Mouse (Mus musculus) brain, adult 10 weeks (tissue): ENCODE results near the gene Hypm. TPM values are rescaled to one million over a fixed set of nuclear protein-coding genes. Genes with fewer than 3 reads are reported as not detected.

Experiments used
- polyA plus RNA-seq: library from polyadenylated mRNA; stranded (reverse); fragments of 350-450 nt; fragmentation: Illumina TruSeq; extraction: RNeasy Lipid Tissue Mini Kit (QIAGEN cat#74804); gene quantifications from one replicate; pipeline ENCODE4 v1.2.3, GENCODE M21; 2015; ENCODE audit warnings: low read depth, low replicate concordance

Gene Hypm
- polyA plus RNA-seq: not detected

GRCm38 (mm10) chrX:9846628-9847027 is at the start of gene Hypm:
Gene Hypm, plus strand, starts transcription at chrX:9846928.

GRCm38 (mm10) chrX:9849403-9849802 is 2.7 kb downstream of the Hypm start, which contains the start of gene H2al3:
Gene H2al3, plus strand, starts transcription at chrX:9849703.

GRCm38 (mm10) chrX:9885322-9885721 is 38.6 kb downstream of the Hypm start, which contains the start of gene Sytl5:
Gene Sytl5, plus strand, starts transcription at chrX:9885622.

Other genes with a start within 250 kb of the Hypm start
- 237 TPM for gene Dynlt3, start 183.9 kb upstream of the Hypm start, polyA plus RNA-seq
- not detected for gene H2al3, start 2.8 kb downstream of the Hypm start, polyA plus RNA-seq
- gene Sytl5, start 38.7 kb downstream of the Hypm start, polyA plus RNA-seq: 4.0 TPM